Mouse (Mus musculus): Measurements from ENCODE around the gene Cwc25. TPM values are rescaled to one million over a fixed set of nuclear protein-coding genes. Genes with fewer than 3 reads are reported as not detected.

Cwc25 gene
- polyA plus RNA-seq, 1 experiment, result 14.6 TPM

- no peaks in the 10 kb centered on the region for H3K27me3 ChIP-seq (replicated peaks)
- TF ChIP-seq FLI1 (IDR thresholded peaks at IDR 0.05; ENCODE audit: low read length), result no peak
- TF ChIP-seq GATA1 (IDR thresholded peaks at IDR 0.05; ENCODE audit: borderline replicate concordance, low read length), result no peak
- peaks cover 39% of the 10 kb centered on the region for H3K4me1 ChIP-seq
- H3K36me3 ChIP-seq (replicated peaks; ENCODE audit: low read length), result peaks cover 54% of the 10 kb centered on the region
- H3K4me3 ChIP-seq (replicated peaks), result peak overlapping the region; percentile 99
- no peaks in the 10 kb centered on the region for H3K9me3 ChIP-seq
These were observed 21.0 kb downstream of the Cwc25 start for GRCm38 (mm10) chr11:97745331-97745721.

GRCm38 (mm10) chr11:97744718-97745330 is 21.5 kb downstream of the Cwc25 start:
- Histone ChIP-seq H3K36me3 (replicated peaks; ENCODE audit: low read length) (peaks cover 54% of the 10 kb centered on the region), H3K9me3 (no peaks in the 10 kb centered on the region), H3K4me3 (replicated peaks) (peak overlapping the region; percentile 99), H3K4me1 (peaks cover 44% of the 10 kb centered on the region), H3K27me3 (replicated peaks) (no peaks in the 10 kb centered on the region)
- TF ChIP-seq FLI1 (IDR thresholded peaks at IDR 0.05; ENCODE audit: low read length), result no peak
- no peak for TF ChIP-seq GATA1 (IDR thresholded peaks at IDR 0.05; ENCODE audit: borderline replicate concordance, low read length)

- peaks cover 49% of the 10 kb centered on the region for H3K4me1 ChIP-seq
- no peaks in the 10 kb centered on the region for H3K27me3 ChIP-seq (replicated peaks)
- TF ChIP-seq GATA1 (IDR thresholded peaks at IDR 0.05; ENCODE audit: borderline replicate concordance, low read length), result no peak
- no peak for TF ChIP-seq FLI1 (IDR thresholded peaks at IDR 0.05; ENCODE audit: low read length)
- no peaks in the 10 kb centered on the region for H3K9me3 ChIP-seq
- peak within 1 kb of the TSS; percentile 99 for H3K4me3 ChIP-seq (replicated peaks)
- H3K36me3 ChIP-seq (replicated peaks; ENCODE audit: low read length), result peaks cover 54% of the 10 kb centered on the region
These were observed 22.2 kb downstream of the Cwc25 start, which contains the start of gene Pip4k2b for GRCm38 (mm10) chr11:97744063-97744717. Gene Pip4k2b, minus strand, starts transcription at chr11:97744704.

DNA sequence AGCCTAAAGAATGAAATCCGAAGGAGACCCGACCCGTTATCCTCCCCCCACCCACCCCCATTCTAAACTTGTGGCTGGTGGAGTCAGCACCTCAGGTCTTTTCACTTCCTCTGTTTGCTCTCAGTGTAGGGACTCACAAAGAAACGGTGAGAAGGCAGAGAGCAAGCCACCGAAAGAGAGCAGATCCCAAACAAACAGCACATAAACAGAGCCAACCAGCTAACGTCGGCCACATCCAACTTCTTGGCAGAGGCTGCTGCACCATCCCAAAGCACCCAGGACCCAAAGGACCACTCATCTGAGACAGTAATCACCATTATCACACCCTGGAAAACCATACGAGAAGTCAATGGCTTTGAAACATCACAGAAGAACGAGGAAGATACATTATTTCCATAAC is 22.9 kb downstream of the Cwc25 start:
- TF ChIP-seq FLI1 (IDR thresholded peaks at IDR 0.05; ENCODE audit: low read length) (no peak), GATA1 (IDR thresholded peaks at IDR 0.05; ENCODE audit: borderline replicate concordance, low read length) (no peak)
- peaks cover 51% of the 10 kb centered on the region for H3K4me1 ChIP-seq
- H3K9me3 ChIP-seq, result no peaks in the 10 kb centered on the region
- H3K27me3 ChIP-seq (replicated peaks), result no peaks in the 10 kb centered on the region
- peaks cover 54% of the 10 kb centered on the region for H3K36me3 ChIP-seq (replicated peaks; ENCODE audit: low read length)
- H3K4me3 ChIP-seq (replicated peaks), result peak overlapping the region; percentile 99

DNA sequence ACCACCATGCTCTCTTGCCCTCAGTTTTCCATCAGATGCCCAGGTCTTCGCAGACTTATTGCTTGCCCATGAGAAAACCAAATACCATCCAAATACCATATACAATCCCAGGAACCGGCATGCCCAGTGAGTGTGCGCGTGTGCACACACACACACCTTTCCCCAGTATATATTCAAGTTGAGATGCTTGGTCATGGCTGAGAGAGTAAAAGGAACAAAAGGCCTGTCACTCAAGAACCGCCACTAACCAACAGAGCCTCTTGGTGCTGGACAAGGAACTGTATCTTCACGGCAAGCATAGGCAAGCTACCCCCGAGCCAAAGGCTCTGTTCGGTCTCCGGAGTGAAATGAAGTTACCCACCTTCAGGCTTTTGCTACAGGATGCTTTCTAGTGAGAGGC is 23.8 kb downstream of the Cwc25 start:
- Histone ChIP-seq H3K27me3 (replicated peaks) (no peaks in the 10 kb centered on the region), H3K9me3 (no peaks in the 10 kb centered on the region), H3K4me3 (replicated peaks) (peak overlapping the region; percentile 99), H3K36me3 (replicated peaks; ENCODE audit: low read length) (peaks cover 53% of the 10 kb centered on the region), H3K4me1 (peaks cover 59% of the 10 kb centered on the region)
- TF ChIP-seq FLI1 (IDR thresholded peaks at IDR 0.05; ENCODE audit: low read length), result no peak
- TF ChIP-seq GATA1 (IDR thresholded peaks at IDR 0.05; ENCODE audit: borderline replicate concordance, low read length), result no peak

GRCm38 (mm10) chr11:97742157-97742556 is 24.2 kb downstream of the Cwc25 start:
- TF ChIP-seq GATA1 (IDR thresholded peaks at IDR 0.05; ENCODE audit: borderline replicate concordance, low read length) (no peak), FLI1 (IDR thresholded peaks at IDR 0.05; ENCODE audit: low read length) (no peak)
- Histone ChIP-seq H3K4me1 (peaks cover 64% of the 10 kb centered on the region), H3K36me3 (replicated peaks; ENCODE audit: low read length) (peaks cover 53% of the 10 kb centered on the region), H3K9me3 (no peaks in the 10 kb centered on the region), H3K27me3 (replicated peaks) (no peaks in the 10 kb centered on the region), H3K4me3 (replicated peaks) (peak overlapping the region; percentile 99)

- no peaks in the 10 kb centered on the region for H3K9me3 ChIP-seq
These were observed 26.2 kb downstream of the Cwc25 start for GRCm38 (mm10) chr11:97740190-97740589.

GRCm38 (mm10) chr11:97739155-97739554 is 27.2 kb downstream of the Cwc25 start:
- H3K9me3 ChIP-seq, result no peaks in the 10 kb centered on the region
- peaks cover 82% of the 10 kb centered on the region for H3K4me1 ChIP-seq
- no peak for TF ChIP-seq FLI1 (IDR thresholded peaks at IDR 0.05; ENCODE audit: low read length)
- no peak for TF ChIP-seq GATA1 (IDR thresholded peaks at IDR 0.05; ENCODE audit: borderline replicate concordance, low read length)
- H3K36me3 ChIP-seq (replicated peaks; ENCODE audit: low read length), result peaks cover 50% of the 10 kb centered on the region
- no peak overlapping the region for H3K4me3 ChIP-seq (replicated peaks)
- no peaks in the 10 kb centered on the region for H3K27me3 ChIP-seq (replicated peaks)

More at GRCm38 (mm10) chr11:97740190-97740589, 26.2 kb downstream of the Cwc25 start:
- Histone ChIP-seq H3K4me3 (replicated peaks) (peak overlapping the region; percentile 85), H3K36me3 (replicated peaks; ENCODE audit: low read length) (peaks cover 50% of the 10 kb centered on the region), H3K4me1 (peaks cover 74% of the 10 kb centered on the region), H3K27me3 (replicated peaks) (no peaks in the 10 kb centered on the region)
- TF ChIP-seq FLI1 (IDR thresholded peaks at IDR 0.05; ENCODE audit: low read length) (no peak), GATA1 (IDR thresholded peaks at IDR 0.05; ENCODE audit: borderline replicate concordance, low read length) (no peak)

DNA sequence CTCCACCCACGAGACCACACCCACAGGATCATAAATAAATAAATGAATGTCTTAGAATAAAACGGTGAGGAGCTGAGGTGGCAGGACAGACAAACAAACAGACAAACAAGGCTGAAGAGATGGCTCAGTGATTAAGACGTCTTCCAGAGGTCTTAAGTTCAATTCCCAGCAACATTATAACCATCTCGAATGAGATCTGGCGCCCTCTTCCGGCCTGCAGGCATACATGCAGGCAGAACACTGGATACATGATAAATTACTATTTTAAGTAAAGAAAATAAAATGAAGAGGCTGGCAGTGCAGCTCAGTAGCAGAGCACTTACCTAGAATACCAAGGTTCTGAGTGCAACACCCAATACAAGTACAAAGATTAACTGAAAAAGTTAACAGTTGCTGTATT is 27.7 kb downstream of the Cwc25 start:
- TF ChIP-seq GATA1 (IDR thresholded peaks at IDR 0.05; ENCODE audit: borderline replicate concordance, low read length), result no peak
- no peak for TF ChIP-seq FLI1 (IDR thresholded peaks at IDR 0.05; ENCODE audit: low read length)
- no peaks in the 10 kb centered on the region for H3K27me3 ChIP-seq (replicated peaks)
- no peak overlapping the region for H3K4me3 ChIP-seq (replicated peaks)
- H3K4me1 ChIP-seq, result peaks cover 86% of the 10 kb centered on the region
- H3K36me3 ChIP-seq (replicated peaks; ENCODE audit: low read length), result peaks cover 52% of the 10 kb centered on the region
- H3K9me3 ChIP-seq, result no peaks in the 10 kb centered on the region

GRCm38 (mm10) chr11:97737600-97737999 is 28.8 kb downstream of the Cwc25 start:
- Histone ChIP-seq H3K9me3 (no peaks in the 10 kb centered on the region), H3K4me1 (peaks cover 86% of the 10 kb centered on the region), H3K36me3 (replicated peaks; ENCODE audit: low read length) (peaks cover 62% of the 10 kb centered on the region), H3K4me3 (replicated peaks) (no peak overlapping the region), H3K27me3 (replicated peaks) (no peaks in the 10 kb centered on the region)
- TF ChIP-seq GATA1 (IDR thresholded peaks at IDR 0.05; ENCODE audit: borderline replicate concordance, low read length) (no peak), FLI1 (IDR thresholded peaks at IDR 0.05; ENCODE audit: low read length) (no peak)

Data from megakaryocyte, embryonic 14.5 days (primary cell).